Mouse (Mus musculus) bone marrow macrophage, adult 2 months (primary cell): Measurements from ENCODE around the gene Plpp1. TPM values are rescaled to one million over a fixed set of nuclear protein-coding genes. Genes with fewer than 3 reads are reported as not detected.

Experiments
- H3K27ac ChIP-seq: 2 replicates; pipeline ENCODE4 v1.5.1; 2012; ENCODE audit warnings: low read depth, low read length; ENCODE audit not compliant: insufficient read depth
- H3K4me1 ChIP-seq: 2 replicates; pipeline ENCODE4 v1.6.1; 2012; ENCODE audit warnings: low read length; ENCODE audit not compliant: control insufficient read depth, insufficient read depth
- H3K4me3 ChIP-seq: 2 replicates; pipeline ENCODE4 v1.5.1; 2012; ENCODE audit warnings: mild to moderate bottlenecking, low read length, moderate library complexity; ENCODE audit not compliant: insufficient read depth
- CTCF ChIP-seq: IDR thresholded peaks from 2 replicates; pipeline ENCODE4 v1.5.1; 2012; ENCODE audit warnings: low read depth, mild to moderate bottlenecking, low read length, moderate library complexity
- POLR2A ChIP-seq: IDR thresholded peaks from 2 replicates; pipeline ENCODE4 v1.6.1; 2012; ENCODE audit warnings: mild to moderate bottlenecking, low read depth, low read length, borderline replicate concordance
- polyA plus RNA-seq: library from polyadenylated mRNA; stranded (reverse); fragments of >200 nt; gene quantifications from 2 replicates; pipeline ENCODE4 v1.2.4, GENCODE M21; 2012; ENCODE audit not compliant: missing spikeins, insufficient read depth, insufficient read length

Plpp1 gene
- polyA plus RNA-seq, 1 experiment: 1.8 TPM

DNA sequence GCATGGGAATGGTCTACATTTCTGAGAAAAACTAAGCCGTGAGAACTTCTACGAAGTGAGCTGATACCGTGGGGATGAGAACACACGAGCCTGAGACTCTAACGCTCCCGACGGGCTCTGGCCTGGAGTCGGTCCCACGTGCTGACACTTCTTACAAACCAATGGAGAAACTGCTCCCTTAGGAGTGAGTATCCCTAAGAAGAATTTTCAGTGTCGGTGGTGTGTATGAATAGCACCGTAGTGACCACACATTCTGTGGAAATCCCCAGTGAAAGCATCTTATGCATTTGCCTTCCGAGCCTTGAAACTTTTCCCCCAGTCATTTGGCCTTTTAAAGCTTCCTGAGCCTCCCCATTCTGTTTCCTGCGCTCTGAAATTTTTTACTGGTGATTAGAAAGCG lies 27.7 kb upstream of the Plpp1 start:
- Histone ChIP-seq H3K4me3 (no peak overlapping the region), H3K27ac (no peak overlapping the region), H3K4me1 (no peaks in the 10 kb centered on the region)
- TF ChIP-seq CTCF: no peak
- no peak for TF ChIP-seq POLR2A

DNA sequence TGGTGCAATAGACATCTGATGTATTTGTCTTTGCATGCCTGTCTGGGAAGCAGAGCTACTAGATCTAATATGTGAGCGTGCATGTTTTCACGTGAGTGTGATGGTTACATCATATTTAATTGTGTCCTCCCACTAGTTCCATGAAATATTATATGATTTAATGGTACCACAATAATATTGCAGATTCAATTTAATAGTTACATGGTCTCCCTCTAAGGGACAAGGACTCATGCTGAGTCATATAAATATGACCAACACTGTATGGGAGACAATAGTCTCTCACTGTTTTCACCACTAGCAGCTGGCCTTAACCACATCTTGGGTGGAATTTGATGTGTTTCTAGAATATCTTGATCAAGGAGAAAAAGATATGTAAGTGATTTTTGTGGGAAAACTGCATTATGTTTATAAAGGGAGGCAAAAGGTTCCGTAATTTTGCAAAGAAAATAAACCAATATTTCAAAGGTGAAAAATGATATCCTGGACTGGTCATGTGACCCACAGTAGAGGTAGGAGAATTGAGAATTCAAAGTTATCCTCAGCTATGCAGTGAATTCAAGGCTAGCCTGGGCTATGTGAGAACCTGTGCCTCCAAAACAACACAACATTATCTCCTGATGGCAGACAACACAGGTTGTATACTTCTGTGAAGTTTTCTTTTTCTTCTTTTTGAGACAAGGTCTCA lies 26.5 kb upstream of the Plpp1 start:
- Histone ChIP-seq H3K4me3 (no peak overlapping the region), H3K4me1 (peaks cover 8% of the 10 kb centered on the region), H3K27ac (no peak overlapping the region)
- TF ChIP-seq CTCF (no peak), POLR2A (no peak)

DNA sequence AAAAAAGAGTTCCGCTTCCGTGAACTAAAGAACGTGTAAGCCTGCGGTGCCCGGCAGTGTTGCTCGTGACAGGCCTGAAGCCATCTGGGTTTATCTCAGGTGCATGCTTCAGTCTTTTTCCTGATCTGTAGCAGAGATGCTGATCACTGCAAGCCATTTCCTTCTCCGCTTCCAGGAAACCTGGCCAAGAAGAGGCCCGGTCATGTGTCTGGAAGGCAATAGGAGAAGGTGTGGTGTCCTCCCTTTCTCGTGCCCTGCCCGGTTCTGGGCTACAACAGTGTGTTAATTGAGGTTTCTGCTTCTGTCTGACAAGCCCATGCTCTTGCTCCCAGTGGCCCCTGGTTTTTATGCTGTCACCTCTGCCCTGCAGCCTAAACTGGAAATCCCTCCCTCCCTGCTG lies 24.7 kb upstream of the Plpp1 start:
- TF ChIP-seq POLR2A (no peak), CTCF (no peak)
- Histone ChIP-seq H3K27ac (no peak overlapping the region), H3K4me3 (no peak overlapping the region), H3K4me1 (peaks cover 10% of the 10 kb centered on the region)

GRCm38 (mm10) chr13:112778407-112778806 lies 22.2 kb upstream of the Plpp1 start:
- peaks cover 10% of the 10 kb centered on the region for H3K4me1 ChIP-seq
- TF ChIP-seq CTCF (no peak), POLR2A (no peak)
- H3K4me3 ChIP-seq: no peak overlapping the region
- no peak overlapping the region for H3K27ac ChIP-seq

DNA sequence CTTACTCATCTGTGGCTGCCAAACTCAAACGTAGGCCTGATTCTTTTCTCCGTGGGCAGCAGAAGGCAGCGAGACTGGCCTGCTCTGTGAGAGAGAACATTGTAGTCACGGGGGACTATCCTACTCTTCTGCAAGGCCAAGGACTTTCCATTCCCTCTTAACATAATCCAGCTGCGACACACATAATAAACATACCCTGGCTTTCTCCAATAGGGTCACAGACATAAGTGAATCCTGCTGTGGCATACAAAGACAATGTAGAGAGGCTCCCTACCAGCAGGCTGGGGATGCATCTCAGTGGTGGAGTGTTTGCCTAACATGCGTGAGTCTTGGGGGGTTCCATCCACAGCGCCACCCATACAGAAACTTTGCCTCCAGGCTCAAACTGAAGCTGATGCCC lies 15.3 kb upstream of the Plpp1 start:
- H3K4me3 ChIP-seq: no peak overlapping the region
- peaks cover 29% of the 10 kb centered on the region for H3K4me1 ChIP-seq
- no peak overlapping the region for H3K27ac ChIP-seq
- TF ChIP-seq CTCF (no peak), POLR2A (no peak)

- Histone ChIP-seq H3K4me3 (no peak overlapping the region), H3K4me1 (peaks cover 29% of the 10 kb centered on the region), H3K27ac (peak overlapping the region; percentile 13; the same call in 1 of the 2 replicates)
- TF ChIP-seq POLR2A (no peak), CTCF (no peak)
Measured at GRCm38 (mm10) chr13:112786142-112786541, 14.4 kb upstream of the Plpp1 start.

DNA sequence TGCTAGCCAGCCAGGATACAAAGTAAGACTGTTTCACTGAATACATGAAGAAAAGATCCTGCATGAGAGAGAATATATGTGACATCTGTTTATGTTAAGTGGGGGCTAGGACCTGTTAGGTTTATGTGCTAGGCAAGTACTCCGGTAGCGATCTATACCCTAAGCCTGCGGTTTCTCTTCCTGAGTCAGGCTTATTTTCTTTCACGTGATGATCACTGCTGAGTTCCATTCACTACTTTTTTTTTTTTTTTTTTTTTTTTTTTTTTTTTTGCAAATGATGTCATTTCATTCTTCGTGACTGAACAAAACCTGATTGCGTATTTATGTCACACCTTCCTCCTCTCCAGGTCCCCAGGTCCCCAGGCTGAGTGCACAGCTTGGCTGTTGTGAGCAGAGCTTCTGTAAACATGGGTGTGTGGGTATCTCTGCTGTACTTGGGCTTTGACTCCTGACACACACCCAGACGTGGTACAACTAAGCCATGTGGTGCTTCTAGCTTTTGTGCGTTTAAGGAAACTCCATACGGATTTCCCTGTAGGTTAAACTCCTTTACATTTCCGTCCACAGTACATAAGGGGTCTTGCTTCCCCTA lies 13.6 kb upstream of the Plpp1 start:
- TF ChIP-seq POLR2A (no peak), CTCF (no peak)

DNA sequence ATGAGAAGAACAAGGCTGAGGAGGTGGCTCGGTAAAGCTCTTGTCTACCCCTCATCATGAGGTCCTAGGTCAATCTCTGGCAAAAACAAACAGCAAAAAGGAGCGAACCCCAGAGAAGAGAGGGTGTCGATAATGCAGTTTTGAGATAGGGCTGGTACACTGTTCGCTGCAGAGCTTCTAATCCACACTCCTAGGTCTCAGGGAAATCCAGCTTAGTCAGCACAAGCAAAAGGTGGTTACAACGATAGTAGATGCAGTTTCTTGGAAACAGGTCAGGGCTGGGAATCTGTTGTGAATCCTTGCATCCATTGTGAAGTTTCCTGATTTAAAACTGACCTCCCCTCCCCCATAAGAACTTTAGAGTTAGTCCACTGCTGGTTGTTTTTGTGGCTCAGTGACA lies 9.8 kb upstream of the Plpp1 start:
- H3K27ac ChIP-seq: no peak overlapping the region
- no peak overlapping the region for H3K4me3 ChIP-seq
- TF ChIP-seq CTCF: no peak
- no peak for TF ChIP-seq POLR2A
- H3K4me1 ChIP-seq: peaks cover 18% of the 10 kb centered on the region

More for the DNA sequence above, 13.6 kb upstream of the Plpp1 start:
- Histone ChIP-seq H3K4me3 (no peak overlapping the region), H3K4me1 (peaks cover 29% of the 10 kb centered on the region), H3K27ac (no peak overlapping the region)

DNA sequence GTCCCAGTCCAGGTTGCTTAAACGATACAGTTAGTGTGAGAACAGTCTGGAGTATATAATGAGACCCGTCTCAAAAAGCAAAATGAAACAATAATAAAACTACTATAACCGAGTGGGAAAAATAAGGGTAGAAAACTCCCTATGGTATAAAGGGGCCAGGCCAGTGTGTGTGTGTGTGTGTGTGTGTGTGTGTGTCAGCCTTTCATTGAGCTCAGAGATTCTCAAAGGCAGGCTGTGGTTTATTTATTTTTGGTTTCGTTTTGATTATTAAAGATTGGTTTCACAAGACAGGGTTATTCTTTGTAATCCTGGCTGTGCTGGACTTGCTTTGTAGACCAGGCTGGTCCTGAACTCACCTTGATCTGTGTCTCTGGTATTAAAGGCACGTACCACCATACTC lies 8.7 kb upstream of the Plpp1 start:
- Histone ChIP-seq H3K4me3 (no peak overlapping the region), H3K27ac (no peak overlapping the region), H3K4me1 (peaks cover 8% of the 10 kb centered on the region)
- TF ChIP-seq POLR2A (no peak), CTCF (no peak)

- peaks cover 14% of the 10 kb centered on the region for H3K4me1 ChIP-seq
- H3K27ac ChIP-seq: no peak overlapping the region
- TF ChIP-seq CTCF: no peak
- no peak for TF ChIP-seq POLR2A
- no peak overlapping the region for H3K4me3 ChIP-seq
Measured at GRCm38 (mm10) chr13:112798243-112798952, 2.2 kb upstream of the Plpp1 start.
